Mouse (Mus musculus) telencephalon, adult 2 months (tissue): ENCODE results near the gene Tmem221.
"Not testable (repeated sequence)": the region's sequence is repeated elsewhere in the genome, so short reads cannot be mapped to it uniquely, and the experiment has no call there.

Experiments
- DNase-seq: peaks from one replicate; pipeline ENCODE4 v3.0.0-alpha.2; 2011; ENCODE audit warnings: low read depth, low spot score

The Tmem221 gene

GRCm38 (mm10) chr8:71550754-71551153, 7.9 kb downstream of the Tmem221 start:
- no peak for DNase-seq

- no peak for DNase-seq
Observed at GRCm38 (mm10) chr8:71547590-71547989, 11.1 kb downstream of the Tmem221 start.

- DNase-seq: no peak
Observed at GRCm38 (mm10) chr8:71545053-71545452, 13.6 kb downstream of the Tmem221 start.

- no peak for DNase-seq
Observed at GRCm38 (mm10) chr8:71543755-71544154, 14.9 kb downstream of the Tmem221 start.

GRCm38 (mm10) chr8:71542632-71543343, 15.9 kb downstream of the Tmem221 start, which contains the start of gene Mvb12a:
Mvb12a (plus strand) TSS chr8:71542922.
- DNase-seq: peak; percentile 100

- DNase-seq: peak; percentile 12
Observed at GRCm38 (mm10) chr8:71537028-71537867, 21.4 kb downstream of the Tmem221 start, which contains the start of gene Bst2. Bst2 (minus strand) TSS chr8:71537456.

- DNase-seq: peak; percentile 17
Observed at GRCm38 (mm10) chr8:71535663-71536062, 23.0 kb downstream of the Tmem221 start.

GRCm38 (mm10) chr8:71534263-71534810, 24.3 kb downstream of the Tmem221 start:
- DNase-seq: no peak

- not testable (repeated sequence) for DNase-seq
Observed at GRCm38 (mm10) chr8:71530735-71531467, 27.8 kb downstream of the Tmem221 start.

- DNase-seq: no peak
Observed at GRCm38 (mm10) chr8:71528362-71529073, 30.2 kb downstream of the Tmem221 start.

GRCm38 (mm10) chr8:71527162-71527870, 31.4 kb downstream of the Tmem221 start:
- DNase-seq: no peak

GRCm38 (mm10) chr8:71526272-71526671, 32.4 kb downstream of the Tmem221 start:
- DNase-seq: no peak

- DNase-seq: no peak
Observed at GRCm38 (mm10) chr8:71525226-71526050, 33.2 kb downstream of the Tmem221 start, which contains the start of gene Ccdc194. Ccdc194 (minus strand) TSS chr8:71525711.

- DNase-seq: peak; percentile 79
Observed at GRCm38 (mm10) chr8:71521634-71522033, 37.0 kb downstream of the Tmem221 start.

- not testable (repeated sequence) for DNase-seq
Observed at GRCm38 (mm10) chr8:71519037-71519825, 39.4 kb downstream of the Tmem221 start.

GRCm38 (mm10) chr8:71516786-71517185, 41.9 kb downstream of the Tmem221 start:
- no peak for DNase-seq

- no peak for DNase-seq
Observed at GRCm38 (mm10) chr8:71515043-71515442, 43.6 kb downstream of the Tmem221 start.

- DNase-seq: no peak
Observed at GRCm38 (mm10) chr8:71513018-71513754, 45.5 kb downstream of the Tmem221 start.
